Mouse (Mus musculus) midbrain, embryonic 12.5 days (tissue): ENCODE measurements around the gene Kif6. TPM values are rescaled to one million over a fixed set of nuclear protein-coding genes. Genes with fewer than 3 reads are reported as not detected.

Experiments
- ATAC-seq: fragments of 200-750 bp; cut with Nextera tagmentation; 2 replicates; pipeline ENCODE4 v1.8.0; 2017; ENCODE audit warnings: low read depth, moderate TSS enrichment, moderate library complexity; ENCODE audit not compliant: low FRiP score
- H3K27ac ChIP-seq: fragments of 300-500 bp; sonication (generic); replicated peaks from 2 replicates; pipeline ENCODE4 v1.5.1; 2016; ENCODE audit warnings: mild to moderate bottlenecking
- H3K27me3 ChIP-seq: fragments of 300-500 bp; sonication (generic); 2 replicates; pipeline ENCODE4 v1.6.1; 2016; ENCODE audit warnings: mild to moderate bottlenecking
- H3K36me3 ChIP-seq: fragments of 300-500 bp; sonication (generic); 2 replicates; pipeline ENCODE4 v1.6.1; 2016
- H3K4me1 ChIP-seq: fragments of 300-500 bp; sonication (generic); 2 replicates; pipeline ENCODE4 v1.6.1; 2016
- H3K4me2 ChIP-seq: fragments of 300-500 bp; sonication (generic); replicated peaks from 2 replicates; pipeline ENCODE4 v1.6.1; 2016; ENCODE audit warnings: mild to moderate bottlenecking, moderate library complexity
- H3K4me3 ChIP-seq: fragments of 300-500 bp; sonication (generic); 2 replicates; pipeline ENCODE4 v1.5.1; 2016; ENCODE audit warnings: mild to moderate bottlenecking
- H3K9ac ChIP-seq: fragments of 300-500 bp; sonication (generic); replicated peaks from 2 replicates; pipeline ENCODE4 v1.6.1; 2016; ENCODE audit warnings: mild to moderate bottlenecking, moderate library complexity
- H3K9me3 ChIP-seq: fragments of 300-500 bp; sonication (generic); 2 replicates; pipeline ENCODE4 v1.6.1; 2016; ENCODE audit warnings: mild to moderate bottlenecking
- WGBS: fragments of 180-500 bp; shearing (Covaris S2); methylation state at CpG from one replicate; pipeline ENCODE4 v1.1.7; 2016; 5-methylcytosine and 5-hydroxymethylcytosine counted together
- polyA plus RNA-seq: library from polyadenylated mRNA; unstranded; fragments of >200 nt; fragmentation: Nextera tagmentation; extraction: Ambion mirVana; gene quantifications from 2 replicates; pipeline ENCODE4 v1.2.1, GENCODE M21; 2016

Gene Kif6
- polyA plus RNA-seq, 1 experiment from 2014 or later: 2.1 TPM

- 85% methylated on average over 13 of the region's 13 CpGs for WGBS
- no peak overlapping the region for H3K4me3 ChIP-seq
- H3K4me1 ChIP-seq: no peaks in the 10 kb centered on the region
- no peaks in the 10 kb centered on the region for H3K27me3 ChIP-seq
- no peaks in the 10 kb centered on the region for H3K9me3 ChIP-seq
- no peak overlapping the region for H3K27ac ChIP-seq
- no peak for ATAC-seq
- H3K36me3 ChIP-seq: no peaks in the 10 kb centered on the region
- H3K4me2 ChIP-seq: no peak overlapping the region
- H3K9ac ChIP-seq: no peak overlapping the region
These were observed 162.3 kb downstream of the Kif6 start for GRCm38 (mm10) chr17:49777115-49777839.

- no peaks in the 10 kb centered on the region for H3K36me3 ChIP-seq
- H3K4me1 ChIP-seq: no peaks in the 10 kb centered on the region
- no peaks in the 10 kb centered on the region for H3K9me3 ChIP-seq
- no peak overlapping the region for H3K4me2 ChIP-seq
- H3K27ac ChIP-seq: no peak overlapping the region
- H3K4me3 ChIP-seq: no peak overlapping the region
- no peak overlapping the region for H3K9ac ChIP-seq
- no peak for ATAC-seq
- H3K27me3 ChIP-seq: no peaks in the 10 kb centered on the region
- WGBS: 82% methylated on average over 4 of the region's 4 CpGs
These were observed 164.1 kb downstream of the Kif6 start for GRCm38 (mm10) chr17:49779066-49779465.

DNA sequence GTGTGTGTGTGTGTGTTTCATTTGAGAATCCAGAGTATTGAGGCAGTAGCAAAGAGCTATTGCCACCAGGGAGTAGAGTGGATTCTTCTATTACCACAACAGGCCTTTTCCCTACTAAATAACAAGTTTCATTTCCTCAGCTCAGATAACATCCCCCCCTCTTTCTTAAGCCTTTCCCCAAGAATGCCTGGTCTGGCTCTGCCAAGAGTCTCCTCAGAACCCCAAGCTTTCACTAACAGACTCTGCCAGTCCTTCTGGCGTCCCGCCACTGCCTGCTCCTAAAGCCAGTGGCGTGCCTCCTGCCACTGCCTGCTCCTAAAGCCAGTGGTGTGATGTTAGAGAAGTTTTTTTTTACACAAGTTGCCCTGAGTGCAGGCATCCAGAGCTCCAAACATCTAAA lies 164.6 kb downstream of the Kif6 start:
- no peak overlapping the region for H3K4me3 ChIP-seq
- H3K4me2 ChIP-seq: no peak overlapping the region
- WGBS: 81% methylated on average over 3 of the region's 3 CpGs
- ATAC-seq: no peak
- H3K4me1 ChIP-seq: no peaks in the 10 kb centered on the region
- H3K27ac ChIP-seq: no peak overlapping the region
- no peaks in the 10 kb centered on the region for H3K9me3 ChIP-seq
- H3K27me3 ChIP-seq: no peaks in the 10 kb centered on the region
- H3K36me3 ChIP-seq: no peaks in the 10 kb centered on the region
- H3K9ac ChIP-seq: no peak overlapping the region

GRCm38 (mm10) chr17:49785851-49786250 lies 170.9 kb downstream of the Kif6 start:
- no peaks in the 10 kb centered on the region for H3K36me3 ChIP-seq
- no peak for ATAC-seq
- no peak overlapping the region for H3K9ac ChIP-seq
- H3K27me3 ChIP-seq: no peaks in the 10 kb centered on the region
- no peaks in the 10 kb centered on the region for H3K4me1 ChIP-seq
- H3K9me3 ChIP-seq: no peaks in the 10 kb centered on the region
- H3K4me3 ChIP-seq: no peak overlapping the region
- no peak overlapping the region for H3K4me2 ChIP-seq
- H3K27ac ChIP-seq: no peak overlapping the region
- 88% methylated on average over 5 of the region's 5 CpGs for WGBS

- Histone ChIP-seq H3K4me2 (no peak overlapping the region), H3K27me3 (no peaks in the 10 kb centered on the region), H3K9me3 (no peaks in the 10 kb centered on the region), H3K4me3 (no peak overlapping the region), H3K9ac (no peak overlapping the region), H3K36me3 (no peaks in the 10 kb centered on the region), H3K27ac (no peak overlapping the region), H3K4me1 (no peaks in the 10 kb centered on the region)
- WGBS: 53% methylated on average over 9 of the region's 9 CpGs
- ATAC-seq: no peak
These were observed 172.4 kb downstream of the Kif6 start for GRCm38 (mm10) chr17:49787351-49787750.

DNA sequence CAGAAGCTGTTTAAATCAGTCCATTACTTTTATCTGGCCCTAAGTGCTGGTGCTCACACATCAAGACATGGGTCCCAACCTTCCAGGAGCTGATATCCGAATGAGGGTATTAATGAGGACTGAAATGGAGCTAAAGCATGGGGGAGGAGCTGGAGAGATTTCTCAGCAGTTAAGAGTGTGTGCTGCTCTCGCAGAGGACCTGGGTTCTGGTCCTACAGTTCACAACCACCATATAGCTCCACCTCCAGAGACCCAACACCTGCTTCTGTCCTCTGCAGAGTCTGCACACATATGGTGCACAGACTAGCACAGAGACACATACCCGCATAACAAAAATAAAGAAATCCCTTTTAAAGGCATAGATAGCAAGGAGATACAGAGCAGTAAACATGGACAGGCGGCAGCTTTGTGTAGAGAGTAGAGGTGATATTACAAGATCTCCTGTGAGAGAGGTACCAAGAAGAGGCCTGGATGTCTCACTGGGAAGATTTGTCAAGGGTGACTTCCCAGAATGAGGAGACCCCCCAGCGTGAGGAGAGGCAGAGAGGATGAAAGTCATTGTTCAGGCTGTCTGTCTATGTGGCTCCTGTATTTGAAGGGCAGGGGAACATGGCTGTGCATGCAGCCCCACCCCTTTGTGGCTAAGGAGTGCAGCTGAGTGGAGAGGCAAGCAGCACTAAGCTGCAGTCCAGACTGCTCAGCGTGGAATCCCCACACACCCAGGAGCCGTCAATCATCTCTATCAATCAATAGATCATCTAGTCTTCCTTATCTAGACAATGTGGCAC lies 173.4 kb downstream of the Kif6 start:
- no peak overlapping the region for H3K4me2 ChIP-seq
- H3K4me1 ChIP-seq: no peaks in the 10 kb centered on the region
- H3K27me3 ChIP-seq: no peaks in the 10 kb centered on the region
- 64% methylated on average over 7 of the region's 7 CpGs for WGBS
- no peak overlapping the region for H3K27ac ChIP-seq
- no peaks in the 10 kb centered on the region for H3K9me3 ChIP-seq
- no peak overlapping the region for H3K4me3 ChIP-seq
- ATAC-seq: no peak
- H3K9ac ChIP-seq: no peak overlapping the region
- H3K36me3 ChIP-seq: no peaks in the 10 kb centered on the region

DNA sequence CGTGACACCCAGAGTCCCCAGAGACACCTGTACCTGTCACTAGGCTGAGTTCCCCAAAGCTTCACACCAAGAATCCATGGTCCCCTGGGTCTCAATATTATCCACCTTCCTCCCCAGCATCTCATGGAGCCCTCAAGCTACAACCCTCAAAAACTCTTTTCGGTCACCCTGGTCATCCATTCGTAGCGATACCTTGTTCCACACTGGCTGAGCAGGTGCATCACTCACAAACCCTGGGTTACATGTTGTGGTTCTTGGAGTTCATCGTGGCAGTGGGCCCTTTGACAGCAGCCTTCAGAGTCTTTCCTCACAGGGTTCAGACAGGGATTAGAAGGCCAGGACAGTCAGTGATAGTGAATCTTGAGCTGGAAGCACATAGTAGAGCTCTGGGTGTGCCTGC lies 176.6 kb downstream of the Kif6 start:
- H3K27me3 ChIP-seq: no peaks in the 10 kb centered on the region
- 0 out of 2 replicates have a peak, but pooled peaks cover 2% of the 10 kb centered on the region for H3K9me3 ChIP-seq
- no peaks in the 10 kb centered on the region for H3K4me1 ChIP-seq
- ATAC-seq: no peak
- H3K9ac ChIP-seq: no peak overlapping the region
- no peak overlapping the region for H3K4me3 ChIP-seq
- no peak overlapping the region for H3K27ac ChIP-seq
- H3K36me3 ChIP-seq: no peaks in the 10 kb centered on the region
- 93% methylated on average over 5 of the region's 5 CpGs for WGBS
- H3K4me2 ChIP-seq: no peak overlapping the region

- H3K4me2 ChIP-seq: no peak overlapping the region
- no peaks in the 10 kb centered on the region for H3K27me3 ChIP-seq
- H3K4me1 ChIP-seq: no peaks in the 10 kb centered on the region
- no peak overlapping the region for H3K27ac ChIP-seq
- no peak for ATAC-seq
- no peak overlapping the region for H3K9ac ChIP-seq
- no peaks in the 10 kb centered on the region for H3K36me3 ChIP-seq
- 0 out of 2 replicates have a peak, but pooled peaks cover 2% of the 10 kb centered on the region for H3K9me3 ChIP-seq
- no peak overlapping the region for H3K4me3 ChIP-seq
- WGBS: 88% methylated on average over 10 of the region's 10 CpGs
These were observed 177.3 kb downstream of the Kif6 start for GRCm38 (mm10) chr17:49792217-49792743.

DNA sequence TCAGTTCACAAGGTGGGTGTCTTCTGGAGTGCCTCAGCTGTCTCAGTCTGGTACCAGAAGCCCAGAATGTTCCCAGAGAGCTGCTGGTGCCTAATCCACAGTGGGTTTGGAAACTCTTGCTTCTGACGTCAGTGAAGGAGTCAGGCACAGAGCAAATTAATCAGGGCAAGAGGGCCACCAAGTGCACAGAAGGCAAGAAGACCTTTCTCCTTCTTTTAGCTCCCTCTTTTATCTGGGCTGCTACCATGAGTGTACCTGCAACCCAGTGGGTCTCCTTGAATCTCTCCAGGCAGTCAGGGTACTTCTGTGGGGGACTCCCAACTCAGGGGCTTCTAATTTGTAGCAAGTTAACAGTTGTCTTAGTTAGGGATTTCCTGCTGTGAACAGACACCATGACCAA lies 178.0 kb downstream of the Kif6 start:
- H3K27ac ChIP-seq: no peak overlapping the region

DNA sequence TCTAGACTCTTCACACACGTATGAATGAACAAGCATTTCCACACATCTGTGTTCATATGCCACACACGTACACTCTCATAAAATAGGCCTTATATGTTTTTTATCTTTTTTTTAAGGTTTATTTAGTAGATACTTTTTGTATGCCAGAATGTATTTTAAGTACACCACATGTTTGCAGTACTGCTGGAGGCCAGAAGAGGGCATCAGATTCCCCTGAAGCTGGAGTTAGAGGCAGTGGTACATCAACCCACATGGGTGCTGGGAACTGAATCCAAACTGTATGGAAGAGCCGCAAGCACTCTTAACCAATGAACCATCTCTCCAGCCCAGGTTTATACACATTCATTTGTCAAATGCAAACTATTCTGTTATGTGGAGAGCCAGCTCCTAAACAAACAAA lies 179.0 kb downstream of the Kif6 start:
- Histone ChIP-seq H3K4me2 (no peak overlapping the region), H3K4me1 (no peaks in the 10 kb centered on the region), H3K36me3 (no peaks in the 10 kb centered on the region), H3K4me3 (no peak overlapping the region), H3K27me3 (no peaks in the 10 kb centered on the region), H3K9me3 (0 out of 2 replicates have a peak, but pooled peaks cover 2% of the 10 kb centered on the region), H3K9ac (no peak overlapping the region), H3K27ac (no peak overlapping the region)
- no peak for ATAC-seq
- 97% methylated on average over 3 of the region's 3 CpGs for WGBS

More for the DNA sequence above, 178.0 kb downstream of the Kif6 start:
- no peak overlapping the region for H3K4me3 ChIP-seq
- H3K36me3 ChIP-seq: no peaks in the 10 kb centered on the region
- no peak overlapping the region for H3K4me2 ChIP-seq
- WGBS: 88% methylated on average over 1 of the region's 1 CpGs
- H3K4me1 ChIP-seq: no peaks in the 10 kb centered on the region
- H3K9me3 ChIP-seq: 0 out of 2 replicates have a peak, but pooled peaks cover 2% of the 10 kb centered on the region
- no peak overlapping the region for H3K9ac ChIP-seq
- H3K27me3 ChIP-seq: no peaks in the 10 kb centered on the region
- no peak for ATAC-seq

DNA sequence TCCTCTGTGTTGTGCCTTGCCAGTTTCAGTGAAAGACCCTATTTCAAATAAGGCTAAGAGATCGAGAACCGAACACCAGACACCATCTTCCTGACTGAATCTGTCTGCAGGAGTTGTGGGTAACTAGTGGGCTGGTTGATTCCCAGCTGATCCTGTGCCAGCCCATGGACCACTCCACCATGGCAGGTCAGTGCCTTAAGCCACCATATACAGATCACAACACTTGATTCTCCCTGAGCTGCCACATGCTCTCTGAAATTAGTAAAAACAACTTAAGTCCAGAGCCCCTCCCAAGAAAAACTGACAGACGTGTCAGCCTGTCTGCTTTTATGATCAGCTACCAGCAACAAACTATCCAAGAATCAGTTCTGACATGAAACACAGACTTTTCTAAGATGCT lies 180.3 kb downstream of the Kif6 start:
- H3K27me3 ChIP-seq: no peaks in the 10 kb centered on the region
- 87% methylated on average over 3 of the region's 3 CpGs for WGBS
- 0 out of 2 replicates have a peak, but pooled peaks cover 2% of the 10 kb centered on the region for H3K9me3 ChIP-seq

GRCm38 (mm10) chr17:49796116-49796515 lies 181.2 kb downstream of the Kif6 start:
- WGBS: 87% methylated on average over 3 of the region's 3 CpGs
- Histone ChIP-seq H3K36me3 (no peaks in the 10 kb centered on the region), H3K4me2 (no peak overlapping the region), H3K27me3 (no peaks in the 10 kb centered on the region), H3K9me3 (0 out of 2 replicates have a peak, but pooled peaks cover 2% of the 10 kb centered on the region), H3K9ac (no peak overlapping the region), H3K27ac (no peak overlapping the region), H3K4me1 (no peaks in the 10 kb centered on the region), H3K4me3 (no peak overlapping the region)
- no peak for ATAC-seq

More for the DNA sequence above, 180.3 kb downstream of the Kif6 start:
- no peak overlapping the region for H3K4me3 ChIP-seq
- no peaks in the 10 kb centered on the region for H3K36me3 ChIP-seq
- no peak overlapping the region for H3K4me2 ChIP-seq
- no peaks in the 10 kb centered on the region for H3K4me1 ChIP-seq
- H3K9ac ChIP-seq: no peak overlapping the region
- ATAC-seq: no peak
- no peak overlapping the region for H3K27ac ChIP-seq
